Mouse (Mus musculus) A20 (cell line): ENCODE measurements around the gene Lamtor5.

ENCODE experiments used
- DNase-seq: peaks from one replicate; pipeline ENCODE4 v3.0.0-alpha.2; 2011; ENCODE audit warnings: low read depth, low spot score

Gene Lamtor5

GRCm38 (mm10) chr3:107278479-107279269 lies at the start of gene Lamtor5:
Gene Lamtor5 (plus strand): TSS chr3:107278858.
- DNase-seq, result peak; percentile 92

- no peak for DNase-seq
Observed at GRCm38 (mm10) chr3:107229221-107229620, 49.4 kb upstream of the Lamtor5 start.

DNA sequence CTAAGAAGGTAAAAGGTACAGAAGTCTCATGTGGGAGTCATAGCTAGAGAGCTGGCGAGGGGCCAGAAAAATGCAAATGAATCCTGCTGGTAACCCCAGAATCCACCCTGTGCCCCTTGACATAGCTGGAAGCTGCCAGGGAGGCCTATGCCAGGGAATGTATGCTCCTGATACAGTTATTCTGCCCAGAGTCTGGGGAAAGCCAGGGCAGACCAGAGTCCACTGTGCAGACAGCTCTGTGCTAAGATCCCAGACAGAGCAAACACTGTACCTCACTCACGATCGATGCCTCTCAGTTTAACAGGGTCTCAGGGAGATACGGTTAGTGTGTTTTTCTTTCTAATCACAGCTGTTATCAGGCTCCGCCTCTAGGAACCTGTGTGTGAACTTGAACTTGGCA lies 48.8 kb upstream of the Lamtor5 start:
- no peak for DNase-seq

DNA sequence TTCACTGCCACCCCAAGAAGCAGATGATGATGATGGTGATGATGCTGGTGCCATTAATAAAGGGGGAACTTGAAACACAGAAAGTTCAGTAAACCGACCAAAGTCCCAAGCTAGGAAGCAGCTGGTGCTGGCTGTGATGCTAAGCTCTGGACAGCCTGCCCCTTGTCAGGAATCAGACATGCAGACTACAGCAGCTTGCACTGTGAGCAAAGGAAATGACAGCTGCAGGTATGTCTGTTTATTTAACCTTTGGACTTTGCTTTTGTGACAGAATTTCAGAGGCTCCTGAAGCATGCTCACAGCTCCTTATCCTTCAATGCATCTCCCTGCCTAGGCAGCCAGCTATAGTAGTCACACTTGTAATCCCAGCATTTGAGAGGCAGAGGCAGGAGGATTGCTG lies 48.1 kb upstream of the Lamtor5 start, which contains the start of gene A630076J17Rik:
A630076J17Rik (plus strand) TSS at position 88 of the 400 bp plus-strand sequence.
- no peak for DNase-seq

GRCm38 (mm10) chr3:107231202-107231601 lies 47.5 kb upstream of the Lamtor5 start:
- DNase-seq, result no peak

DNA sequence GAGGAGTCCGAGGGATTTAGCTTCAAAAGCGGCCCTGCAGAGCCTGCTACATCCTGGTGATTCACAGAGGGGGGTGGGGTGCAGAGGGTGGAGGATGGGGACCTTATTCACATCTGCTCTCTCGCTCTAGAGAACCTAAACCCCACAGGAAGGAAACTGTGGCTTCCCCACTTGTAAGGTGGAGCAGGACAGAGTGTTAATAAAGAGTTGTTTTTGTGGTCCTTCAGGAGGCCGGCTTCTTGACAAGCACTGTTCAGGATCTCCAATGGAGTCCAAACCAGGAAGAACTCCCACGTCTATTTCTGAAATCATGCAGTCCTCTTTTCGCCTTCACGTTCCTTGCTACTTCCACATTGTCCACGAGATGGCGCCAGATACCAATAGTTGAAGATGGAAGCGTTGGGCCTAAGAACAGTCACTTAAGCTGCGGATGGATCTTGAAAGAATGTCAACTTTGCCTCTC lies 45.3 kb upstream of the Lamtor5 start:
- DNase-seq, result peak; percentile 69

DNA sequence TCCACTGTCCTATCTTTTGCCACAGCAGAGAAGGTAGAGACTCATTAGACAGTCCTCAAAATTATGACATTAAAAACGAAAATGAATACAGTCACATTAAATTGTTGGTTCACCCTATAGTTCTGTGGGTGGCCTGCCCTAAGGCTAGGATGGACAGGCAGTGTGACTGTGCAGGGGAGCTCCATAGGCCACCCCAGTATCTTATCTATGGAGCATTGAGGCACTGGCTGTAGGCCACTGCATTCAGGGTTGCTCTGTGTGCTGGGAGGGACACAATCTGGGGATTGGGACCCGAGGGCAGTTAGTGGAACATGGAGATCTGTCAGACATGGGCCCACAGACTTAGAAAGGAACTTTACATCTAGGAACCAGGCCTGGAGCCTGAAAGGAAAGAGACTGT lies 44.7 kb upstream of the Lamtor5 start:
- no peak for DNase-seq

DNA sequence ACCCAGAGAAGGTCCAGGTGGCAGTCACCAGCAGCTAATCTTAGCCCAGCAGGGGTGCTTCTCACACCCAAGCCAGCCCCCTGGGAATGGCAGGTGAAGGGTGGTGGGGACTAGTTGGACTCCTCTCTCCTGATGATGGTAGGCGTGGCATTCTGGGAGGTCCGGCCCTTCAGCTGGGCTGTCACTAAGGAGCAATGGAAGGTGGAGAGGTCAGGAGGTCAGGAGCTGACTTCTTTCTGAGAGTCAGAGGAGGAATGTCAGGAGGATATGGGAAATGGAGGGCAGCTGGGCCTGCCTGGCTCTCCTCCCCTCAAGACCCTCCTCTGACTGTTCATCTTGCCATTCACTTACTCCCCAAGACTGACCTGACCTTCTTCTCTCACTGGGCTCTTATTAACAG lies 40.6 kb upstream of the Lamtor5 start:
- DNase-seq, result no peak

GRCm38 (mm10) chr3:107238471-107238980 lies 40.1 kb upstream of the Lamtor5 start:
- no peak for DNase-seq

DNA sequence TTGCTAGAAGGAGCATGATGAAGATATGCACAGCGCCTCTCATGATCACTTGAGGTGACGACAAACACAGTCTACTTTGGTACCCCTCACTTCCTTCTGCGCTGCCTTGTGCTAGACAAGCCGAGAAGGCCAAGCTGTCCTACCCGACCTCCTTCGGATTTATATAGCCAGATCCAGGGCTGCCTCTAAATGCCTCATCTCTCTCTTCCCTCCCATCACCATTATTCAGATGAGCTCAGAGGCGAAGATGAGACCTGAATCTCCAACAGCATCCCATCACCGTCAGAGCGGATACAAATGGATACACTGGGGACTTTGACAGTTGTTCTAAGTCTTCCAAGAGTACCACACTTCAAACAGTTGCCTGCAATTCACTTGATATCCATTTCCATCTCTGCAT lies 39.1 kb upstream of the Lamtor5 start, which contains the start of gene Prok1:
Prok1 (minus strand) TSS at position 101 of the 400 bp plus-strand sequence.
- no peak for DNase-seq

GRCm38 (mm10) chr3:107241389-107242094 lies 37.1 kb upstream of the Lamtor5 start:
- DNase-seq, result no peak

DNA sequence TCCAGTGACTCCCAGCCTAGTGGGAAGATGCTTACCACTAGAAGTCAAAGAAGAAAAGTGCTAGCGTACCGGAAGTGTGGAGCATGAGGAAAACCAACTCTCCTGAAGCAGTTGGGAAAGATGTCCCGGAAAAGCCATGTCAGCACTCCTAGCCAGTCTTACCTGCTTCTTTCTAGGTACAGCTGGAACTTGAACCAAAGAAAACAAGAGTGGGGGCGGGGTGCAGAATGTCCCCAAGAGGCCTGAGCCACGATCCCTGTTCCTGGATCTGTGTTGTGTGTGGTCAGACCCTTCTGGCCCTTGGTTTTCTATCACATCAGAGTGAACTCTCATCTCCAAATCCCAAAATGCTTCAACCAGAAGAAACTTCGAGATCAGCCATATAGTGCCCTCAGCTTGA lies 31.8 kb upstream of the Lamtor5 start:
- no peak for DNase-seq

- no peak for DNase-seq
Observed at GRCm38 (mm10) chr3:107249042-107249441, 29.6 kb upstream of the Lamtor5 start.

GRCm38 (mm10) chr3:107250320-107250719 lies 28.3 kb upstream of the Lamtor5 start:
- DNase-seq, result no peak

- DNase-seq, result no peak
Observed at GRCm38 (mm10) chr3:107252035-107252434, 26.6 kb upstream of the Lamtor5 start.

GRCm38 (mm10) chr3:107253925-107254324 lies 24.7 kb upstream of the Lamtor5 start:
- DNase-seq, result no peak

DNA sequence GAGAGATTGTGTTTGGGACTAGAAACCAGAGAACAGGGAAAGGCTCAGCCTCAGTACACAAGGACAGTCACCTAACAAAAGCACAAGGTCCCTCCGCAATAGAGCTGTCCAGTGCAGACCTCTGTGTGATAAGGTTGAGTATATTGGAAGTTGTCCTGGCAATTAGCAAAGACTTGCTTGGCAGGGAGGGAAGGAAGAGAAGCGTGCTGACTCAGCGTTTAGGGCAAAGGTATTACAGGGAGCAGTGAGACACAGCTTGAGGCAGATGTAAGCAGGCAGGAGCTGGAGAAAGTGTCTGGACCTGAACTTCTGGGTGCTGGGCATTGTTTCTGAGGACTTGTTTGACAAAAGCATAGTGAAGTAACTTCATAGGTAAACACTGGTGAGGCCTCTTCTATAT lies 22.7 kb upstream of the Lamtor5 start:
- DNase-seq, result no peak

DNA sequence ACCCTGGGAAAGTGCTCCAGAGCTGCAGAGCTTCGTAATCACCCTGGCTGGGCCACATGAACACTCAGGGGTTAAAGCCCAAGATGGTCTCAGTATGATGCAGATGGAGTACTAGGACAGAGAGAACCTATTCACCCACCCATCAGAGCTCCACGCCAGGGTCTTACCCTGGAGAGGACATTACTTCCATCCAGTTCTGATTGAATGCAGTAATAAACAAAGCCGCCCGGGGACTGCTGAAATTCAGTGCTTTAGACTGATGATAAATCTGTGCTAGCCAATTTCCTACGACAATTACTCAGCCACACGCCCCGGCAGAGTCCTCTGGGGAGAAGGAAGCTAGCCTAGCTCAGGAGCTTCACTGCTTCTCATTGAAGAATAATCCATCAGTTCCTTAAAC lies 21.9 kb upstream of the Lamtor5 start:
- no peak for DNase-seq

GRCm38 (mm10) chr3:107257924-107258323 lies 20.7 kb upstream of the Lamtor5 start:
- DNase-seq, result no peak

GRCm38 (mm10) chr3:107260956-107261850 lies 17.5 kb upstream of the Lamtor5 start:
- no peak for DNase-seq

GRCm38 (mm10) chr3:107261851-107262165 lies 16.9 kb upstream of the Lamtor5 start:
- DNase-seq, result no peak
